Mouse (Mus musculus) CH12F3 (cell line): ENCODE data around the gene Jade1.

Experiments
- in situ Hi-C: fragments of 300-500 bp; cut with MboI; formaldehyde crosslinking; loops from 2 replicates; pipeline ENCODE4 v1.14.3; 2020; ENCODE audit warnings: low sequenced_read_pairs

Jade1 gene

DNA sequence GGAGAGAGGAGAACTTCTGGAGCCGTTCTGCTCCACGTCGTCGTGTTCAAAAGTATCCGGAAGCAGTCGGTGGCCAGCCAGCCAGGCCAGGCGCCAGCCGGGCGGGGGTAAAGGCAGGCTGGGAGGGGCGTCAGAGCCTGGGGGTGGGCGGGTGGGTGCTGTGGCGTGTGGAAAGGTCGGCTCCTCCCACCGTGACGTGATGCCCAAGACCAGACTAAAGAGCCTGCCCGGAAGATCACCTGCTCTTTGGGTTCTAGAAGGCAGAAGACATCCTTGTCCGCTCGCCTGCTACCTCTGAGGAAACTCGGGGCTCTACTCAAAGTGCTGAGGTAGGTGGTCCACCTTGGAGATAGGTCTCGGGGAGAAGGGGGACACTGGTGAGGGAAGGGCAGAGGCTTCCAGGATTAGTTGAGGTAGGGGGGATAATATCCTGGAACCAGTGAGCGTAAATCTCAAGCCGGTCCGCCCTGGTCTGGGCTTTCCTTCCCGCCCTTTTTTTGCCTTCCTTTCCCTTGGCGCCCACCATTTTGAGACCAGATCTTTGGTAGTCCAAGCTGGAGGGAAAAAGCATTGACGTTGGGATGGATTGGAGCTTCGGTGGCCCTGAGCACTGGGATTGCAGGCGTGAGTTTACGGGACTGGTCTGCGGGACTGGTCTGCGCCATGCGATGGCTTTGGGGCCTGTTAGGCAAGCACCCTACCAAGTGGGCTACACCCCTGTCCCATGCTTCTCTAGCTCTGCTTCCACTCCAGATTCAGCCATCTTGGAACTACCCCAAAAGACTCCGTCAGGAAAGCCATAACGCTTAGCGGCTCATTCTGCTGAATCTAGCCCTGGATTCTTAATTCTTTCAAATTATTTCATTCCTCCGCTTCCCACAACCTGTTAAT lies at the start of gene Jade1:
Gene Jade1 (plus strand): TSS at position 241 of the 891 bp plus-strand sequence.
- in situ Hi-C loops = no loop called here

DNA sequence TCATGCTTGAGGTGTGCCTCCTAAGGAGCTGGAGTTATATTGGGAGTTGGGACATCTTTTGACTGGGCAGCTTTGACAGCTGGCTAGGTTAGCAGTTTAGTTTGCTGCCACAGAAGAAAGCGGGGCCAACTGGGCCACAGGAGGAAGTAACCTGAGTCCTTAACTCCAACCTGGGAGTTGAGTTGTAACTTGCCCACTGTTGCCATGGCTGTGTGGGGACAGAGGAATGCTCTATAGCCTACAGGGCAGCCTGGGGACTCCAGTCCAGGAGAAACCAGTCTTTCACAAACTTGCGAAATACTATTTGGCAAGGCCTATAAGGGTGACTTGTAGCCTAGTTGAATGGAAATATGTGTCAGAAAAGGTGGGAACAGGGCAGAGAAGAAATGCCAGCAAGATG lies 46.1 kb upstream of the Jade1 start:
- in situ Hi-C loops = no loop called here

GRCm38 (mm10) chr3:41510191-41510590 lies 45.3 kb upstream of the Jade1 start:
- in situ Hi-C loops = no loop called here

- in situ Hi-C loops = no loop called here
These were observed 44.8 kb upstream of the Jade1 start for GRCm38 (mm10) chr3:41510750-41511149.

DNA sequence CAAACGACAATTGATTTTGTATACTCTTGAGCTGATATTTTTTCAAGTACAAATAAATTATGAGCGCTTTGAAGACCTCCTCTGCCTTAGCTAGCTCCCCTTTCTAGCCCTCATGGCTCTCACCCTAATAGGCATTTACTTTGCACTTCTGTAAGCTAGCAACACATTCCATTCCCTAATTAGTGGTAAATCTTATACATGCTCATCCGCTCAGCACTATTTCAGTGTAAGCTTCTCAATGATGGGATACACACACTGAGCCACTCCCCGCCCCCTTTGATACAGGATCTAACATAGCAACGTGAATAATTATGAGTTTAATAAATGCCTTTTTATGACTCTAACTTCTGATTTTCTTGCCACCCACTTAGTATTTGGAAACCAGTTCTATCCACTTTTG lies 41.5 kb upstream of the Jade1 start:
- in situ Hi-C loops = no loop called here

DNA sequence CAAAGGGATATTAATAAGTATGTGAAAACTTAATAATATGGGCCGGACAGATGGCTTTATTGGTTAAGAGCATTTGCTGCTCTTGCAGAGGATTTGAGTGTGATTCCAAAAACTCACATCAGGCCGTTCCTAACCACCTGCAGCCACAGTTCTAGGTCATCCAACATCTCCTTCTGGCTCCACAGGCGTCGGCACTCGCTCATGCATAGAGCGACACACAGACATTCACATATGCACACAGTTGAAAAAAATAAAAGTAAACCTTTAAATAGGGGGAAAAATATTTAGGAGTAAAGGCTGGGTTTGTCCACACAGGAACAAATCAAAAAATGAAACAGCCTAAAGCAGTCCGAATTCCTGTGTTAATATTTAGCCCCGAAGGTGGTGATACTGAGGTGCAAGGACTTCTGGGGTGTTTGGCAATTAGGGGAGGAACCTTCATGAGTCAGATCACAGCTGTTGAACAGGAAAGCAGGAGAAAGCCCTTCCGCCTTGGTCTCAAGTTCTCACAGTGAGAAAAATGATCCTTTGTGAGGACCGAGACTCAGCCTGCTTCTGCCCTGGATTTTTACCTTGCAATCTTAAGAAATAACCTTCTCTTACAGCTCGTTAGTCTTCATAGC lies 40.7 kb upstream of the Jade1 start:
- in situ Hi-C loops = no loop called here

DNA sequence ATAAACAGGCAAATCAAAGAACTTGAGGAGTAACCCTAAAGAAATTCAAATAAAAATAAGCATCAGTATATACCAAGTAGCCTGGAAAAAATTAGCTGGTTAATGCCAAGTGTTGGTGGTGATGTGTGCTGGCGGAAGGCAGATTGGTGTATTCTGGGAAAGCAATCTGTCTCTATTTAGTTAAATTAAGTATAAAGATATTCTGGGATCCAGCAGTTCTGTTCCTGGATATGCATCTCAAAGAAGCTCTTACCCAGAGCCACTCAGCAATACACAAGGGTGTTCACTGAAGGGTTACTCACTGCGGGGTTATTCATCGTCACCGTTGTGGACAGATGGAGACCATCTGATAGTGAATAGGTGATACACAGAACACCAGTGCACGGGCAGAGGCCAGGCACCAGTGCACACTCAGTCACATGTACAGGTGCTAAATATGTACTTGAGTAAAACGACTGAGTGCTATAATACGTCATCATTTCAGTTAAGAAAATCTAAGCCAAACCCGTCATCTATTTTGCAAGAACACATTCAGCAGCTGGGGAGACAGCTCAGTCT lies 38.5 kb upstream of the Jade1 start:
- in situ Hi-C loops = no loop called here

- in situ Hi-C loops = no loop called here
These were observed 34.6 kb upstream of the Jade1 start for GRCm38 (mm10) chr3:41520925-41521324.

DNA sequence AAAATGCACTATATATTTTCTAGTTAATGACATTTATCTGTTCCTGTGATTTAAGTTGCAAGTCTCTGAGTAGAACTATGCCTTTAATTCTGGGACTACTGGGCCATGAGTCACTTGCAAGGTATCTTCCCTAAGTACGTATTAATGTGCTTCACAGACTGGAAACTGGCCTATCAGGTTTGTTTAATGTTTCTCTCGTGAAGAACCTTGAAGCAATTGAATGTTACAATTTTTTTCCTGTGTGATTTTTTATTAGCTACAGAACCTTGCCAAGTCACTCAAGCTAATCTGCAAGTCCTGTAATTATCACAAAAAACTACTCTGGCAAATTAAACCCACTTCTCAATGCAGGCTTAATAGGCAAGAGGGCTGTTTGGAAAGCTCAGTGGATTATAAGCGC lies 33.8 kb upstream of the Jade1 start:
- in situ Hi-C loops = no loop called here

GRCm38 (mm10) chr3:41522226-41523005 lies 33.1 kb upstream of the Jade1 start:
- in situ Hi-C loops = no loop called here

GRCm38 (mm10) chr3:41523006-41523375 lies 32.5 kb upstream of the Jade1 start:
- in situ Hi-C loops = no loop called here

GRCm38 (mm10) chr3:41523460-41523859 lies 32.1 kb upstream of the Jade1 start:
- in situ Hi-C loops = no loop called here

DNA sequence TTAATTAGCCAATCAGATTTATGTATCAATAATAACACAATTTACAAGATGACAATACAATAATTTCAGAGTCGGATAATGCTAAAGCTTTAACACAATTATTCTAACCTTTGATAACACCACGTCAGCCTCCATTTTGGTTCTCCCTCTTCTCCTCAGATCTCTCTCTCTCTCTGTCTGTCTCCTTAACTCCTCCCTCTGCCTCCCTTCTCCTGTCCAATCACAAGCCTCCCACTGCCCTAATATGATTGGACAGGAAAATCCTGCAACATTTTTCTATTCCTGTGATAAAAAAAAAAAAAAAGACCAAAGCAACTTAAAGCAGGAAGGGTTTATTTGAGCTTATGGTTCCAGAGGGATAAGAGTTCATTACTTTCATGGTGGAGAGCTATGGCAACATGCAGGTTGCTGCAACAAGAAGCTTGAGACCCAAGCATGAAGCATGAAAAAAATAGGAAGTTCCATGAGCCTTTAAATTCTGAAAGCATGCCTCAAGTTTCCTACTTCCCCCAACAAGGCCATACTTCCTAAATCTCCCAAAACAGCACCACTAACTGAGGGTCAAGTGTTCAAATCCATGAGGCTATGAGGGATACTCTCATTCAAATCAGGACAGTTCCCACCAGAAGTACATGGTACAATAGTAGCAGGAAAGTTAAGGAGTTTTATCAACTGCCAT lies 27.1 kb upstream of the Jade1 start:
- in situ Hi-C loops = no loop called here

DNA sequence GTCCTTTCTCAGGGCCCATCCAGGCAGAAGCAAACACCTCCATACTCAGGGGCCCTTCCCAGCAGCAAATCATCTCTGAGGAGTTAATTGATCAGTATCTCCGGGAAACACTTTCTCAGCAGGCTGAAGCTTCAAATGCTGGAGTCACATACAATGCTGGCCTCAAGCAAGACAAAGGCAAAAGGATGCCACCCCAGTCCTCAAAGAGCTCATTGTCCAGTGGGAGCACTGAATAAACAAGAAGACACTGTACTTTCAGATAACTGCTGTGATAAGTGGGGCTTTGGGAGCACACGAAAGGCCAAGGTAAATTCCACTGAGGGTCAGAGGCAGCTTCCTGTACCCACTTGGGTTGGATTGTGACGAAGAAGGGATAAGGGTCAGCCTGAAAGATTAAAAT lies 25.4 kb upstream of the Jade1 start:
- in situ Hi-C loops = no loop called here

DNA sequence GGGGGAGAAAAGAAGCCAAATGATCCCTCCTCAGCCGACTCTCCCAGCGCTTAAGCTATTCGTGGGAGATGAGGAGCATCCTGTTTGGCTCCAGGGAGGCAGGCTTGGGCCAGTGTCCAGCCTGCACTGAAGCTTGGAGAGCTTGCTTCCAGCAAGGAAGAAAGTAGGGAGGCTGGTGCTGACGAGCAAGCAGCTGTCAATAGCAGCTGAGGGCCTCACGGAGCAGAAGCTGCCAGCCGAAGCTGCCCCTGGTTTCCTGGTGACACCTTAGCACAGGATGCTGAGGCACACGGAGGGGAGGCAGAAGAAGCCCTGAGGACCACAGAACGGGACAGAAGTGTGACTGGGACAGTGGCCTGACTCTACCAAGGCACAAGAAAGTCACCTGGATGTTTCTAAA lies 24.0 kb upstream of the Jade1 start:
- in situ Hi-C loops = no loop called here

DNA sequence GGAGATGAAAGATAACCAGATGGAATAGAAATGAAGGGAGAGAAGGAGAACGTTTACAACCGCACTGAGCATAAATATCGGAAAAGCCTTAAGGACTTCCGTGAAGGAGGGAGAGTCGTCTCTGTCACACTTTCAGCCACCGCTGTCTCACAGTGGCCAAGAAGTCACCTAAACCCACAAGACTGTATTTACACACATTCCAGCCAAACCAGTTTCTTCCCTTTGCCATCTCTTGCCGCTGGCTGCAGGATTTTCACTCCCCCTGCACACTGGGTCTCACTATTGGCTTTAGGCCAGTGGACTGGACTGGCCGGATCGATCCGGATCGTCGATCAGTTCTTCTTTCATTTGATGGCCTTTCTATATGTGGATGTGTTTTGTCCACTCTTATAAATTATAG lies 23.4 kb upstream of the Jade1 start:
- in situ Hi-C loops = no loop called here

- in situ Hi-C loops = no loop called here
These were observed 21.9 kb upstream of the Jade1 start for GRCm38 (mm10) chr3:41533660-41534059.

GRCm38 (mm10) chr3:41537957-41538356 lies 17.6 kb upstream of the Jade1 start:
- in situ Hi-C loops = no loop called here

DNA sequence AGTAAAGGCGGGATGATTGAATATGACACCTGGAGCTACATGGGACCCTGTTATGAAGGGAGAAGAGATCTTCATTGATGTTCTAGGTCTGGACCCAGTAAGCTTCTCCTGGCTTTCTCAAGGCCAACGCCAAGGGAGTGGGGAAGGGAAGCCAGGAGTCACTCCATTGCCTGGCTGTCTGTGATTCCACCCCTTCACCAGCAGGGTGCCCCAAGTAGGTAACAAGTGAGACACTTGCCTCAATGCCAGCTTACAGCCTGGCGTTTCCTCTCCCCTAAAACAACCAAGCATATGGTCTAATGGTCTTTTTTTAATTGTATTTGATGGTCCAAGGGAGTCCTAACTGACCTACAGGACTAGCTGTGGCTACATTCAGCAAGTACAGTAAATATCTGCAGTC lies 14.2 kb upstream of the Jade1 start:
- in situ Hi-C loops = no loop called here

- in situ Hi-C loops = no loop called here
These were observed 11.1 kb upstream of the Jade1 start for GRCm38 (mm10) chr3:41544451-41544850.

DNA sequence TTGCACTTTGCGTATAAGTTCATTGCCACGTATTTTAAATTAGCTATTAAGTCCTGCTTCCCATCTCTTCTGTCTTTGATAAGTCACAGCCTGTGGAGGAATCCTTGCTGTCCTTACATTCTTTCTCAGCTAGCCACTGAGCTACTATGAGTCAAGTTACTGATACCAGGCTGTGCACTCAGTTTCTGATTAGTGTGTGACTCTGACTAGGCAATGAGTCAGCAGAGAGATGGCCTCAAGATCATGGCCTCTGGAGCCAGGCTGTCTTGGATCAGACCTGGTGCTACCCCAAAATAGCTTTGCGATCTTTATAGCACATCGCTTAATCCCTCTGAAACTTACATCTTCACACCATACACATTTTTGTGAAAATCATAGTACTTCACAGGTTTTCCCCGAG lies 8.2 kb upstream of the Jade1 start:
- in situ Hi-C loops = no loop called here
